Mouse (Mus musculus) MEL (cell line): Measurements from ENCODE around the gene Ugt1a9. TPM values are rescaled to one million over a fixed set of nuclear protein-coding genes. Genes with fewer than 3 reads are reported as not detected.

ENCODE experiments used
- DNase-seq: peaks from one replicate; pipeline ENCODE4 v3.0.0; 2011; ENCODE audit warnings: low read depth, low spot score
- H3K27ac ChIP-seq: 2 replicates; pipeline ENCODE4 v1.5.1; 2012; ENCODE audit warnings: low read depth, mild to moderate bottlenecking, control low read depth, low read length, moderate library complexity; ENCODE audit not compliant: control insufficient read depth
- H3K27me3 ChIP-seq, 2 experiments: fragments of 150-350 bp in 1 of 2; sonication (generic) in 1 of 2; 2 replicates each; pipeline ENCODE4 v1.6.1; 2012; ENCODE audit warnings: low read length in 2 of 2, mild to moderate bottlenecking in 2 of 2, improper control_type of control experiment in 1 of 2, moderate library complexity in 1 of 2; ENCODE audit not compliant: insufficient read depth in 2 of 2, control insufficient read depth in 1 of 2
- H3K36me3 ChIP-seq, 2 experiments: 2 replicates each; pipeline ENCODE4 v1.6.1; 2012 to 2014; ENCODE audit warnings: low read length in 2 of 2, improper control_type of control experiment in 1 of 2, inconsistent platforms in 1 of 2, mild to moderate bottlenecking in 1 of 2; ENCODE audit not compliant: insufficient read depth in 2 of 2, control insufficient read depth in 1 of 2
- H3K4me1 ChIP-seq, 2 experiments: fragments of 150-350 bp in 1 of 2; sonication (generic) in 1 of 2; 2 replicates each; pipeline ENCODE4 v1.6.1; 2012; ENCODE audit warnings: low read length in 2 of 2, improper control_type of control experiment in 1 of 2, mild to moderate bottlenecking in 1 of 2; ENCODE audit not compliant: insufficient read depth in 2 of 2, control insufficient read depth in 1 of 2
- H3K4me3 ChIP-seq, 2 experiments: fragments of 150-350 bp in 1 of 2; sonication (generic) in 1 of 2; 2 replicates each; pipeline ENCODE4 v1.5.1; 2012; ENCODE audit warnings: low read depth in 2 of 2, low read length in 2 of 2, mild to moderate bottlenecking in 2 of 2, moderate library complexity in 2 of 2, control low read depth in 1 of 2, improper control_type of control experiment in 1 of 2; ENCODE audit not compliant: control insufficient read depth in 1 of 2, insufficient read depth in 1 of 2
- H3K79me2 ChIP-seq: 2 replicates; pipeline ENCODE4 v1.6.1; 2012; ENCODE audit warnings: mild to moderate bottlenecking, low read length, moderate library complexity; ENCODE audit not compliant: control insufficient read depth, poor library complexity, insufficient read depth
- H3K9ac ChIP-seq: 2 replicates; pipeline ENCODE4 v1.6.1; 2012; ENCODE audit warnings: low read depth, mild to moderate bottlenecking, control low read depth, low read length, moderate library complexity; ENCODE audit not compliant: control insufficient read depth, poor library complexity, severe bottlenecking
- H3K9me3 ChIP-seq: fragments of 150-350 bp; sonication (generic); replicated peaks from 2 replicates; pipeline ENCODE4 v1.6.1; 2012; ENCODE audit warnings: mild to moderate bottlenecking, low read length, improper control_type of control experiment, moderate library complexity; ENCODE audit not compliant: insufficient read depth
- BHLHE40 ChIP-seq: IDR thresholded peaks from 2 replicates; pipeline ENCODE4 v1.6.1; 2012; ENCODE audit warnings: low read depth, mild to moderate bottlenecking, inconsistent platforms, low read length, improper control_type of control experiment, borderline replicate concordance
- CHD1 ChIP-seq: IDR thresholded peaks from 2 replicates; pipeline ENCODE4 v1.6.1; 2012; ENCODE audit warnings: low read depth, mild to moderate bottlenecking, inconsistent platforms, low read length, improper control_type of control experiment
- CTCF ChIP-seq, 3 experiments: IDR thresholded peaks in 2 of 3; conservative IDR thresholded peaks in 1 of 3; 2 replicates each; pipeline ENCODE4 v1.5.1; 2011 to 2012; ENCODE audit warnings: low read length in 3 of 3, low read depth in 2 of 3, mild to moderate bottlenecking in 2 of 3, improper control_type of control experiment in 1 of 3, inconsistent platforms in 1 of 3, mixed read lengths in 1 of 3, moderate library complexity in 1 of 3; ENCODE audit not compliant: control insufficient read depth in 1 of 3, insufficient read depth in 1 of 3, poor library complexity in 1 of 3, severe bottlenecking in 1 of 3
- E2F4 ChIP-seq: IDR thresholded peaks from 2 replicates; pipeline ENCODE4 v1.6.1; 2011; ENCODE audit warnings: low read depth, low read length, improper control_type of control experiment, borderline replicate concordance
- EP300 ChIP-seq, 2 experiments: IDR thresholded peaks; 2 replicates each; pipeline ENCODE4 v1.6.1; 2011; ENCODE audit warnings: improper control_type of control experiment in 2 of 2, low read length in 2 of 2, low read depth in 1 of 2, mild to moderate bottlenecking in 1 of 2
- ETS1 ChIP-seq: IDR thresholded peaks from 2 replicates; pipeline ENCODE4 v1.6.1; 2012; ENCODE audit warnings: low read depth, mild to moderate bottlenecking, inconsistent platforms, low read length, improper control_type of control experiment, moderate library complexity
- GATA1 ChIP-seq: IDR thresholded peaks from 2 replicates; pipeline ENCODE4 v1.6.1; 2011; ENCODE audit warnings: low read depth, low read length, improper control_type of control experiment
- KAT2A ChIP-seq: conservative IDR thresholded peaks from 2 replicates; pipeline ENCODE4 v1.6.1; 2012; ENCODE audit warnings: low read depth, low read length, improper control_type of control experiment, inconsistent platforms
- MXI1 ChIP-seq: IDR thresholded peaks from 2 replicates; pipeline ENCODE4 v1.6.1; 2011; ENCODE audit warnings: mild to moderate bottlenecking, low read depth, low read length, improper control_type of control experiment
- NELFE ChIP-seq: IDR thresholded peaks from 2 replicates; pipeline ENCODE4 v1.6.1; 2011; ENCODE audit warnings: low read depth, low read length, improper control_type of control experiment
- RAD21 ChIP-seq: IDR thresholded peaks from 2 replicates; pipeline ENCODE4 v1.6.1; 2011; ENCODE audit warnings: mild to moderate bottlenecking, low read depth, low read length, improper control_type of control experiment
- SIN3A ChIP-seq: IDR thresholded peaks from 2 replicates; pipeline ENCODE4 v1.6.1; 2012; ENCODE audit warnings: low read length, improper control_type of control experiment, inconsistent platforms
- TAL1 ChIP-seq: IDR thresholded peaks from 2 replicates; pipeline ENCODE4 v1.6.1; 2012; ENCODE audit warnings: mild to moderate bottlenecking, inconsistent platforms, low read length, moderate library complexity, mixed read lengths
- TBP ChIP-seq: IDR thresholded peaks from 2 replicates; pipeline ENCODE4 v1.8.0; 2011; ENCODE audit warnings: low read depth, low read length, improper control_type of control experiment
- UBTF ChIP-seq: IDR thresholded peaks from 2 replicates; pipeline ENCODE4 v1.6.1; 2012; ENCODE audit warnings: low read depth, mild to moderate bottlenecking, inconsistent platforms, low read length, improper control_type of control experiment, moderate library complexity, borderline replicate concordance; ENCODE audit not compliant: insufficient read depth
- USF1 ChIP-seq: IDR thresholded peaks from 2 replicates; pipeline ENCODE4 v1.6.1; 2014; ENCODE audit warnings: low read depth, mild to moderate bottlenecking, inconsistent platforms, low read length, improper control_type of control experiment, moderate library complexity
- USF2 ChIP-seq, 2 experiments: IDR thresholded peaks; 2 replicates each; pipeline ENCODE4 v1.6.1; 2011 to 2012; ENCODE audit warnings: improper control_type of control experiment in 2 of 2, low read length in 2 of 2, borderline replicate concordance in 1 of 2, inconsistent platforms in 1 of 2, low read depth in 1 of 2, mild to moderate bottlenecking in 1 of 2; ENCODE audit not compliant: insufficient read depth in 1 of 2
- ZC3H11A ChIP-seq: IDR thresholded peaks from 2 replicates; pipeline ENCODE4 v1.6.1; 2012; ENCODE audit warnings: low read depth, mild to moderate bottlenecking, inconsistent platforms, low read length, improper control_type of control experiment
- ZKSCAN1 ChIP-seq: IDR thresholded peaks from 2 replicates; pipeline ENCODE4 v1.6.1; 2012; ENCODE audit warnings: low read depth, mild to moderate bottlenecking, inconsistent platforms, low read length, improper control_type of control experiment, moderate library complexity
- ZMIZ1 ChIP-seq: IDR thresholded peaks from 2 replicates; pipeline ENCODE4 v1.6.1; 2012; ENCODE audit warnings: low read depth, mild to moderate bottlenecking, inconsistent platforms, low read length, improper control_type of control experiment, moderate library complexity
- ZNF384 ChIP-seq: IDR thresholded peaks from 2 replicates; pipeline ENCODE4 v1.6.1; 2012; ENCODE audit warnings: low read depth, mild to moderate bottlenecking, inconsistent platforms, low read length, improper control_type of control experiment
- polyA plus RNA-seq, 2 experiments: library from polyadenylated mRNA; stranded (reverse) in 1 of 2; unstranded in 1 of 2; fragments of >175 nt in 1 of 2; fragments of >200 nt in 1 of 2; gene quantifications; 2 replicates each; pipeline versions ENCODE4 v1.2.1 to v1.2.4; 2012; ENCODE audit warnings: low replicate concordance in 2 of 2, low read depth in 1 of 2; ENCODE audit not compliant: insufficient read length in 2 of 2, insufficient read depth in 1 of 2, missing spikeins in 1 of 2
- total RNA-seq: library from RNA; depleted of rRNA; stranded (reverse); fragments of 300-350 nt; gene quantifications from 2 replicates; pipeline ENCODE4 v1.2.3, GENCODE M21; 2012

The Ugt1a9 gene
- total and polyA plus RNA-seq, 3 experiments: not detected

DNA sequence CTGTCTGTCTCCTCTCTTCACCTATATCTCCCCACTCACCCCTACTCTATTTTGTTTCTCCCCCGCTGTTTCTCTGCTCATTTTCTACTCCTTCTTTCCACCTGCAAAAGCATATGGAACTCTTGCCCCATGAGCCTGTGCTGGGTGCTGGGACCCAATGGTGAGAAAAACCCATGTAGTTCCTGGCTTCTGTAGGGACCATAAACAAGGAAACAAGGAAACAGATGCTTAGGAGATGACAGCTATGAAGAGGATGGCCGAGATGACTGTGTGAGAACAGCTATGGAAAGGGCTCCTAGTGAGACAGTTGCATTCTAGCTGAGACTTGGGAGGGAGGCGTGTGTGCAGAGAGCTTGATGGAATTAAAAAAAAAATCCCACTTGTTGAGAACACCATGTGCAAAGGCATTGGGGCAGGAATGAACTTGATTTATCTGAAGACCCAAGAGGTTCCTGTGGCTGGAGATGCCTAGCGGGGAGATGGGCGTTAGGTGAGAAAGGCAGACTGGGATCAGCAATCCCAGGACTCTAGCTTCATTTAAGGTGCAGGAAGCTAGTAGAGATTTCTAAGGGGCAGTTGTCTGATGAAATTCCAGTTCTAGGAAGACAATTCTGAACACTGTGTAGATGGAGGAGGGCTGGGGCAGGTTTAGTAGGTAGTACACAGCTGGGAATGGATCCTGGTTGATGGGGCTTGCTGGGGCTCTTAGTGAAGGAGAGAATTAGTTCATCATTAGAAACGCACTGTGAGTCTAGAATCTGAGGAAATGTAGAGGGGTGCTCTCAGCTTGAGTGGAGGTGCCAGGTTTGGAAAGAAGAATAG, 160.6 kb downstream of the Ugt1a9 start:
- no peak for DNase-seq
- Histone ChIP-seq H3K4me3 (no peak overlapping the region), H3K4me1 (no peaks in the 10 kb centered on the region), H3K9ac (no peak overlapping the region), H3K79me2 (no peaks in the 10 kb centered on the region), H3K27me3 (no peaks in the 10 kb centered on the region), H3K27ac (no peak overlapping the region), H3K36me3 (no peaks in the 10 kb centered on the region), H3K9me3 (no peaks in the 10 kb centered on the region)
- TF ChIP-seq RAD21: no peak

DNA sequence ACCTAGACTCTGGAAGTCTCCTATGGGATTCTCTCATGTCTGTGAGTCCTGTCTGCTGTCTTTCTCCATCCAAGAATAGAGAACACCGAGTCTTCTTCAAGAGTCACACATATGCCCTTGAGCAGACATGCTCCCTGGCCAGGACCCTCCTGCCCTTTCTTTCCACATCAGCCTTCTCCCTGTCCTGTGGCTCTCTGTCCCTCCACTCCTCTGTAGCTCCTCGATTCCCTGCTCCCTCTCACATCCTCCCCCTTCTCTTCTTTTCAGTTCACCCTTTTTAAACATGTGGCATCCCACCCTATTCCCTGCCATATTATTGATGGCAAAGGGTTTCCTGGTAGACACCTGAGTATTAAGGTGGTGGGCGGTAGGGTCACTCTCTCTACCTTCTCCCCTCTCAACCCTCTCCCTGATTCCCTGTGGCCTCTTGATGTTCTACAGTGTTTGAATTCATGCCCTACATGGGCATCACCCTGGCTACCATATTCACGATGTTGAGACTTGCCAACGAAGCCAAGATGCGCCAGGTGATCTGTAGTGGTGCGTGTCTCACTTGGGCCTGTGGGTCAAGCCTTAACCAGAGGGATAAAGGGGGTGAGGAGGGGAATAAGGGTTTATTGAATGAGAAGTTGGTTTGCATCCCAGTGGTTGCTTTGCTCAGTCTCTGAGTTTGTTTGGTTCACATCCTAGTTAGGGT, 161.4 kb downstream of the Ugt1a9 start:
- no peaks in the 10 kb centered on the region for H3K79me2 ChIP-seq
- no peak for DNase-seq
- TF ChIP-seq BHLHE40: no peak
- no peak for TF ChIP-seq ZNF384
- TF ChIP-seq E2F4: no peak
- TF ChIP-seq KAT2A: no peak
- no peak for TF ChIP-seq CHD1
- TF ChIP-seq MXI1: no peak
- TF ChIP-seq NELFE: no peak
- TF ChIP-seq USF1: no peak
- no peak for TF ChIP-seq UBTF
- TF ChIP-seq ZMIZ1: no peak
- no peak for TF ChIP-seq ZC3H11A
- TF ChIP-seq ZKSCAN1: no peak
- TF ChIP-seq TBP: no peak
- TF ChIP-seq TAL1: no peak
- no peak for TF ChIP-seq SIN3A
- TF ChIP-seq CTCF (IDR thresholded peaks at IDR 0.05 in 2 of 3, conservative IDR thresholded peaks at IDR 0.05 in 1 of 3; ENCODE audit: control insufficient read depth in 1 of 3, insufficient read depth in 1 of 3, low read depth in 2 of 3, low read length in 3 of 3, poor library complexity in 1 of 3, severe bottlenecking in 1 of 3): no peak
- no peak for TF ChIP-seq USF2 (IDR thresholded peaks at IDR 0.05; ENCODE audit: borderline replicate concordance in 1 of 2, insufficient read depth in 1 of 2, low read depth in 1 of 2, low read length in 2 of 2)
- TF ChIP-seq GATA1: no peak
- no peak for TF ChIP-seq EP300 (IDR thresholded peaks at IDR 0.05; ENCODE audit: low read depth in 1 of 2, low read length in 2 of 2)
- no peak for TF ChIP-seq ETS1
- no peaks in the 10 kb centered on the region for H3K9me3 ChIP-seq
- no peaks in the 10 kb centered on the region for H3K4me1 ChIP-seq
- no peak overlapping the region for H3K9ac ChIP-seq
- H3K36me3 ChIP-seq: no peaks in the 10 kb centered on the region
- no peaks in the 10 kb centered on the region for H3K27me3 ChIP-seq
- no peak overlapping the region for H3K4me3 ChIP-seq
- H3K27ac ChIP-seq: no peak overlapping the region
